Mouse (Mus musculus) lung, adult 2 months (tissue): ENCODE results near the gene Nipsnap1. TPM values are rescaled to one million over a fixed set of nuclear protein-coding genes. Genes with fewer than 3 reads are reported as not detected.

Experiments used
- DNase-seq: peaks from one replicate; pipeline ENCODE4 v3.0.0; 2022
- H3K4me1 ChIP-seq: fragments of 200-500 bp; 2 replicates; pipeline ENCODE4 v1.6.1; 2011; ENCODE audit warnings: low read length; ENCODE audit not compliant: control insufficient read depth, insufficient read depth
- H3K4me3 ChIP-seq: fragments of 200-500 bp; replicated peaks from 2 replicates; pipeline ENCODE3; 2011; ENCODE audit warnings: low read depth, mild to moderate bottlenecking, control low read depth, low read length; ENCODE audit errors: extremely low read depth
- CTCF ChIP-seq: fragments of 200-500 bp; IDR thresholded peaks from 2 replicates; pipeline ENCODE4 v1.5.1; 2011; ENCODE audit warnings: mild to moderate bottlenecking, low read length, control low read depth; ENCODE audit not compliant: insufficient read depth
- POLR2A ChIP-seq: fragments of 200-500 bp; IDR thresholded peaks from 2 replicates; pipeline ENCODE4 v1.6.1; 2011; ENCODE audit warnings: low read depth, mild to moderate bottlenecking, control low read depth, low read length, borderline replicate concordance; ENCODE audit errors: extremely low read depth
- WGBS: fragments of 180-500 bp; shearing (Covaris S2); methylation state at CpG from one replicate; pipeline ENCODE4 v1.1.7; 2018; 5-methylcytosine and 5-hydroxymethylcytosine counted together
- polyA plus RNA-seq: library from polyadenylated mRNA; depleted of rRNA; stranded (reverse); fragments of >200 nt; gene quantifications from 2 replicates; pipeline ENCODE4 v1.2.3, GENCODE M21; 2012

The Nipsnap1 gene
- polyA plus RNA-seq, 1 experiment = 16.2 TPM

DNA sequence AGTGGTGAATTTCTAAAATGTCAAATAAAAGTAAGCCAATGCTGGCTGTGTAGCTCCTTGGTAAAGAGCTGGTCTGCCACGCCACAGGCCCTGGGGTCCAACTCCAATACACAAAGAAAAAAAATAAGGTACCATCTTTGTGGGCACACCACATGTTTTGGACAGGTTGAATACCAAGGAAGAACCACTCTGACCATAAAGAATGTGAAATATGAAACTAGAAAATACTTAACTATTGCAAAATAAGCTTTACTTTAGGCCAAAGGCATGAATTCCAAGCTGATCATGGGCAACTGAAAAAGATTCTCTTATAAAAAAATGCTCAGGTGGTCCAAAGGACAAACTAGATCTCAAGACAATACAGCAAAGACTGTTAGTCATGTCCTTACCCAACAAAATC, 35.5 kb upstream of the Nipsnap1 start:
- no peak for DNase-seq
- H3K4me3 ChIP-seq = no peak overlapping the region
- TF ChIP-seq CTCF (no peak), POLR2A (no peak)
- H3K4me1 ChIP-seq = peaks cover 5% of the 10 kb centered on the region; the same call in 1 of the 2 replicates
- 82% methylated on average over 1 of the region's 1 CpGs for WGBS

GRCm38 (mm10) chr11:4840942-4841526, 32.7 kb upstream of the Nipsnap1 start:
- H3K4me3 ChIP-seq = no peak overlapping the region
- 35% methylated on average over 3 of the region's 3 CpGs for WGBS
- H3K4me1 ChIP-seq = peaks cover 2% of the 10 kb centered on the region; the same call in 1 of the 2 replicates
- TF ChIP-seq CTCF (no peak), POLR2A (no peak)
- DNase-seq = no peak

DNA sequence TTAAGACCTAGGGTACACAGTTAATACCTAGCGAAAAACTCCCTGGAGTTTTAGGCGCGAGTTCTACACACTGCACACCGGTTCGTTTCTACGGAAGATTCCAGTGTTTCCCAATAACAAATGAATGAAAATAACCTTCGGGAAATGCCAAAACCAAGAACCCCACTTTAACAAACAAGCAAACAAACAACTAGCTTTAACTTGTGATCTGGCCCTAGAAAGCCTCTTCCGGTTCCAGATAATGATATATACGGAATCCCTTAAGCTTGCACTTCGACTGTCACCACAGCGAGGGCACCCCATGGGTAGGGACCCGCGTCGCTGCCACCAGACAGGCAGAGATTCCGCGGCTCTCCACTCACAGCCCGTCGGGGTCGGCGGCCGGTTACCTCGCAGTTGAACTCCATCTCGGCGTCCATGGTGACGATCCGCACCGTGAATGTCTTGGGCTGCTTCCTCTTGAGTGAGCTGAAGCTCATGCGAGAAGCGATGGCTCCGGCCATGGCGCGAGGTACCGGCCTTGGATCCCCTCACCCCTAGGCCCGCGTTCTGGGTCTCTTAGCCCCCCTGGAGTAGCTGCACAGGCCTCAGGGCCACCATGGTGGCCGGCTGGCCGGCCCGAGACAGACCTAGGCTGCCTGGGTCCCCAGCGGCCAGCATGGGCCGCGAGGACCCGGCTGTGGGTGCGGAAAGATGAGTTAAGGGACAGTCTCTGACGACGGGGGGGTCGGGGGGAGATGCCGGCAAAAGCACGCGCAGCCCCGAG, 25.1 kb upstream of the Nipsnap1 start:
- DNase-seq = peak; percentile 59
- Histone ChIP-seq H3K4me1 (no peaks in the 10 kb centered on the region), H3K4me3 (peak overlapping the region; percentile 60)
- TF ChIP-seq POLR2A (no peak), CTCF (no peak)
- 1% methylated on average over 50 of the region's 50 CpGs for WGBS

DNA sequence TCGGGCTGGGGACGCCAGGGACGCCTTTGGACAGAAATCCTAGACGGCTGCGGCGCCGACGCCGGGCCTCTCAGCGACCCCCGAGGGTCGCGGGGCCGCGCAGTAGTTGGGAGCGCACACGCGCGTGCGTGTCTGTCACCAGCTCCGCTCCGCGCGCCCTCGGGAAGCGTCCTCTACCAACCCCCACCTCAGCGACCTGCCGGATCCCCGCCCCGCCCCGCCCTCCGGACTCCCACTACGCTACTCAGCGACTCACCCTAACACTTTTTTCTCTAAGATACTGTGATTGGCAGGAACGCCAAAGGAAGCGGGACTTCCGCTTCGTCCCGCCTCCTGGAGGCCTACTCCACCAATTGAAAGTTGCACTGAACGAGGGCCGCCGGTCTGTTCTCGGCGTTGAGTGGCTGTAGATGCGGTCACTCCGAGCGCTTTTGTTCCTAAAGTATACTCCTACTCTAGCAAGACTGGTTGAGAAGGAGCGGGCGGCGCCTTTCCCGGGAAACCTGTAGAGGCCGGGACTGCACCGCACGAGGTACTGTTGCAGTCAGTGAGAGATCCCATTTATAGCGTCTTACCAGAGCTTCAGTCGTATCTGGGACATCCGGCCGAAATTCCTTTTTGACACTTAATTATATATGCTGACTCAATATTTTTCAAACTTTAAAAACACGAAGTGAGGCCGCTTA, 24.4 kb upstream of the Nipsnap1 start, which contains the start of gene Nf2:
Nf2 (minus strand) TSS at position 279 of the 686 bp plus-strand sequence.
- WGBS = under 1% methylated on average over 60 of the region's 60 CpGs
- TF ChIP-seq POLR2A (peak; percentile 77; the same call in 1 of the 2 replicates), CTCF (no peak)
- DNase-seq = peak; percentile 94

GRCm38 (mm10) chr11:4850404-4850803, 23.3 kb upstream of the Nipsnap1 start:
- Histone ChIP-seq H3K4me3 (no peak overlapping the region), H3K4me1 (no peaks in the 10 kb centered on the region)
- TF ChIP-seq CTCF (no peak), POLR2A (no peak)
- no peak for DNase-seq
- 88% methylated on average over 2 of the region's 2 CpGs for WGBS

More for the DNA sequence above, 24.4 kb upstream of the Nipsnap1 start, which contains the start of gene Nf2:
- no peaks in the 10 kb centered on the region for H3K4me1 ChIP-seq
- peak within 1 kb of the TSS; percentile 77 for H3K4me3 ChIP-seq

- Histone ChIP-seq H3K4me1 (no peaks in the 10 kb centered on the region), H3K4me3 (no peak overlapping the region)
- no peak for DNase-seq
- no peak for TF ChIP-seq CTCF
- no peak for TF ChIP-seq POLR2A
Observed at GRCm38 (mm10) chr11:4853021-4853420, 20.7 kb upstream of the Nipsnap1 start.

GRCm38 (mm10) chr11:4854181-4854580, 19.6 kb upstream of the Nipsnap1 start:
- no peak overlapping the region for H3K4me3 ChIP-seq
- TF ChIP-seq POLR2A = no peak
- H3K4me1 ChIP-seq = no peaks in the 10 kb centered on the region
- DNase-seq = no peak
- 89% methylated on average over 5 of the region's 5 CpGs for WGBS

GRCm38 (mm10) chr11:4858416-4858815, 15.3 kb upstream of the Nipsnap1 start:
- no peak for TF ChIP-seq CTCF
- TF ChIP-seq POLR2A = no peak
- Histone ChIP-seq H3K4me1 (no peaks in the 10 kb centered on the region), H3K4me3 (no peak overlapping the region)
- 26% methylated on average over 2 of the region's 2 CpGs for WGBS
- no peak for DNase-seq

- DNase-seq = no peak
- 63% methylated on average over 1 of the region's 1 CpGs for WGBS
- Histone ChIP-seq H3K4me3 (no peak overlapping the region), H3K4me1 (no peaks in the 10 kb centered on the region)
- TF ChIP-seq POLR2A (no peak), CTCF (no peak)
Observed at GRCm38 (mm10) chr11:4860986-4861385, 12.8 kb upstream of the Nipsnap1 start.
